Mouse (Mus musculus): ENCODE measurements at regions not wholly inside any gene's neighbourhood (a gene's known extent, or its start where the extent isn't known, plus 50 kb on each side); places are given as distances from the start of the nearest gene placed in this dataset.

DNA sequence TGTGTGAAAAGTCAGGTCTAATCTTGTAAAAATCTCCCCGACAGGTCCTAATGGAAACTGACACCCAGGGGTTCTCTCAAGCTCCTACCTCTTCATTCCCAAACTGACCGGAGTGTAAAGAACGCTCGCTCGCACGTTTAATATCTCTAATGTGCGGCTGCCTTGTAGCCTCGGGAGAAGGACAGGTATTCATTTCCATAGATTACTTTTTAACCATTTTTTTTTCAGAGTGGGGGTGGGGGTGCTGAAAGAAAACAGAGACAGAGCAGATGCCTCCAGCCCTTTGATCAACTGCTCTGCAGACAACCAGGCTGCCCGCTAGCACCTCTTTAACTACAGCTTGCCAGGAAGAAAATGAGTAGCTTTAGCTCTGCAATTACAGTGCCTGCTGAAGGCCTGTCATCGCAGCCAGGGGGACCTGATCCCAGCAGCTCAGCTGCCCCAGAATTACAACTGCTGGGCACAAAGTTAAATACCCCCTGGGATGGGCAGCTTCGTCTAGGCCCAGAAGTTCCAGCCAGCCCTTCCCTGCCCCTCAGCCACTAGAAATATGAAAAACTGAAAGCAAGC lies 282.3 kb upstream of the Msx2 start:
- TF ChIP-seq CTCF (IDR thresholded peaks at IDR 0.05; ENCODE audit: insufficient read depth, low read depth, low read length) (no peak), POLR2A (IDR thresholded peaks at IDR 0.05; ENCODE audit: insufficient read depth, low read depth, low read length) (no peak)

Data from olfactory bulb, adult 2 months (tissue).